Mouse (Mus musculus): Measurements from ENCODE around the gene Lama4.

DNA sequence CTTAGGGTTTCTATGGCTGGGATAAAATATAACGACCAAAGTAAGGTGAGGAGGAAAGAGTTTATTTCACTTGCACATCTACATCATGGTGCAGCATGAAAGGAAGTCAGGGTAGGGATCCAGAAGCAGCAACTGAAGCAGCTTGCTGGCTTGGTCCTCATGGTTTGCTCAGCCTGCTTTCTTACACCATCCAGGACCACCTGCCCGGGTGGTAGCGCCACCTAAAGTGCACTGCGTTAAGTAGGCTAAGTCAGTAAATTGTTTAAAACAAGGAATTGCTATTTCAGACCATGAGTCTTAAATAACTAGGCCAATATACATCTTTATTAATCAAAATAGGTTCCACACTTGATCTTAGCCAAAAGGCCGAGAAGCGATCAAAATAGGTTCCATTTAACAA lies 173.4 kb downstream of the Lama4 start:
- TF ChIP-seq POLR2A (IDR thresholded peaks at IDR 0.05; ENCODE audit: control insufficient read depth, low read depth, low read length) (no peak), CTCF (IDR thresholded peaks at IDR 0.05; ENCODE audit: control insufficient read depth, insufficient read depth, insufficient replicate concordance, low read depth, low read length) (no peak)

Data from testis, adult 2 months (tissue).